Mouse (Mus musculus): ENCODE measurements around the gene Prokr1. TPM values are rescaled to one million over a fixed set of nuclear protein-coding genes. Genes with fewer than 3 reads are reported as not detected.
"Not testable (repeated sequence)": the region's sequence is repeated elsewhere in the genome, so short reads cannot be mapped to it uniquely, and the experiment has no call there.

Gene Prokr1
- polyA plus RNA-seq (2012; rRNA removed): 2.9 TPM in 2 replicates
- polyA plus RNA-seq (2014; fragmentation: Nextera tagmentation; extraction: Ambion mirVana): 4.6 and 4.9 TPM in 2 replicates

DNA sequence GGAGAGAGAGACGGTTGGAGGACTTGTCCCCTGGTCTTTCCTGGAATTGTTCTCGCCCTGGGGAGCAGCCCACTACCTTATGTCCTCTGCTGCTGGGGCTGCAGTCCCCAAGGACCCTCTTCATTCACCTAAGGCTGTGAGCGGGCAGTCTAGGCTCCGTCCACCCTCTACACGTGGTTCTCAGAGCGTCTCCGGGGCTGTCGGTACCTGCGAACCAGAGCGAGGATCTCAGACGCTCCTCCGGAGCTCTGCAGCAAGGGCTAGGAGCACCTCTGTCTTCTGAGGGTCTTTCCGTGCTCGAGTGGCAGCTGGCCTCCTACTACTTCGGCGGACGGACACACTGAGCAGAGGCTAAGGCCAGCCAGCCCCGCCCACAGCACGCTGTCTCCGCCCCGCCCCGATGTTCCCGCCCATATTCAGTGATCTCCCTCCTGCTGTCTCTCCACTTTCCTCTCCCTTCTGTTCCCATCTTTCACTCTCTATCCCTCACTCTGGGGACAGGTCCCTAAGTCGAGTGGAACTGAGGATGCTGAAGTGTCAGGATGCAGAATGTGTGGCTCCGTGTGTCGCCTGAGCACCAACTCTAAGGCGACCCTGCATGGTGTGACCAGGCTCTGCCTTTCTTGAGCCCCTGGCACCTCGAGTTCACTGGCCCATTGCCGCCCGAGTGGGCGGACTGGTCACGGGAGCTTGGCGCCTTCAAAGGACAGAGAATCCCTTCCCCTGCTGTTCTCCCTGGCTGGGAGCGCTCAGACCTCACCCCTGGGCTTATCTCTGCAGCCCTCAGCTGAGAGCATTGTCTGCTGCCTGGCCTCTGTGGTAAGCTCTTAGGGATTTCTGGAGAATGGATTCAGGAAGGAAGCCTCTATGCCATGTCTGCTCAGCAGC lies at the start of gene Prokr1:
Prokr1 (minus strand) TSS at position 350 of the 888 bp plus-strand sequence.
- peak; percentile 92 for ATAC-seq (ENCODE audit: insufficient read depth)
- H3K9me3 ChIP-seq (ENCODE audit: control insufficient read depth, low read length): no peaks in the 10 kb centered on the region
- peak within 1 kb of the TSS; percentile 65 to 77 for H3K4me3 ChIP-seq (ENCODE audit: insufficient read depth in 1 of 2, low read depth in 2 of 2, low read length in 2 of 2)
- peak within 1 kb of the TSS; percentile 15 for H3K27ac ChIP-seq
- no peaks in the 10 kb centered on the region; the same call in 1 of the 2 replicates for H3K27me3 ChIP-seq (ENCODE audit: control insufficient read depth, insufficient read depth, low read length)
- peaks cover 25% of the 10 kb centered on the region in 2 experiments for H3K4me1 ChIP-seq (replicated peaks; ENCODE audit: control insufficient read depth in 2 of 2, insufficient read depth in 2 of 2, low read length in 1 of 2)
- H3K36me3 ChIP-seq (replicated peaks; ENCODE audit: control insufficient read depth, insufficient read depth, low read depth): no peaks in the 10 kb centered on the region; the same call in 1 of the 2 replicates
- peak within 1 kb of the TSS; percentile 77 for H3K9ac ChIP-seq (replicated peaks)
- peak within 1 kb of the TSS; percentile 76 for H3K4me2 ChIP-seq (ENCODE audit: low read depth)
- TF ChIP-seq CTCF (IDR thresholded peaks at IDR 0.05; ENCODE audit: low read depth) (no peak), EP300 (IDR thresholded peaks at IDR 0.05; ENCODE audit: low read depth) (no peak)
- WGBS (ENCODE audit: insufficient replicate concordance): under 1% methylated on average over 34 of the region's 34 CpGs
- peak; percentile 48 to 57 (median 53) for DNase-seq (ENCODE audit: low read depth in 3 of 3, low spot score in 3 of 3)

- DNase-seq (ENCODE audit: low read depth in 3 of 3, low spot score in 3 of 3) (no peak), ATAC-seq (ENCODE audit: insufficient read depth) (no peak)
- H3K27me3 ChIP-seq (ENCODE audit: control insufficient read depth, insufficient read depth, low read length): no peaks in the 10 kb centered on the region
- no peak overlapping the region for H3K4me2 ChIP-seq (ENCODE audit: low read depth)
- H3K27ac ChIP-seq: no peak overlapping the region
- no peak overlapping the region for H3K9ac ChIP-seq (replicated peaks)
- peaks cover 8% of the 10 kb centered on the region for H3K36me3 ChIP-seq (replicated peaks; ENCODE audit: control insufficient read depth, insufficient read depth, low read depth)
- 80% methylated on average over 11 of the region's 11 CpGs for WGBS (ENCODE audit: insufficient replicate concordance)
- TF ChIP-seq CTCF (IDR thresholded peaks at IDR 0.05; ENCODE audit: low read depth) (no peak), EP300 (IDR thresholded peaks at IDR 0.05; ENCODE audit: low read depth) (no peak)
- no peaks in the 10 kb centered on the region for H3K9me3 ChIP-seq (ENCODE audit: control insufficient read depth, low read length)
- H3K4me3 ChIP-seq (ENCODE audit: insufficient read depth in 1 of 2, low read depth in 2 of 2, low read length in 2 of 2): no peak overlapping the region
- H3K4me1 ChIP-seq (replicated peaks; ENCODE audit: control insufficient read depth in 2 of 2, insufficient read depth in 2 of 2, low read length in 1 of 2): no peaks in the 10 kb centered on the region
Measured at GRCm38 (mm10) chr6:87638134-87638660, 47.7 kb upstream of the Prokr1 start.

DNA sequence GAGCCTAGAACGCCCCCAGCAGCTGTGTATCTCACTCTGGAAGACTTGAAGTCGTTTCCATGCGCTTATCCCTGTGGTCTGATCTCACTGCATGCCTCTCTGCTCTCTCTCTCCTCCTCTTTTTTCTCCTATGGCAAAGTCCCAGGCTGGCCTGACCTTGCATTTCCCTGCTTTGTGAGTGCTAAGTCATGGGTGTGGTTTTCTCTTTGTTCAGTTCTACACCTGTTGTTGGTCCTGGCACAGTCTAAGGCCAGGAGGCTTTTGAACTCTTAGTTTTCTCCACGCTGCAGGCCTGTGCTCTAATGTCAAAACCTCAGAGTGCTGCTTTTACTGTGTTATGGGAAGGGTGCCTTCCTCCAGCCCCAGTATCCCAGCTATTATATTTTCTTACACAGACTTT lies 41.6 kb upstream of the Prokr1 start:
- no peaks in the 10 kb centered on the region for H3K27me3 ChIP-seq (ENCODE audit: control insufficient read depth, insufficient read depth, low read length)
- H3K36me3 ChIP-seq (replicated peaks; ENCODE audit: control insufficient read depth, insufficient read depth, low read depth): peaks cover 2% of the 10 kb centered on the region
- TF ChIP-seq EP300 (IDR thresholded peaks at IDR 0.05; ENCODE audit: low read depth) (no peak), CTCF (IDR thresholded peaks at IDR 0.05; ENCODE audit: low read depth) (no peak)
- WGBS (ENCODE audit: insufficient replicate concordance): 84% methylated on average over 4 of the region's 4 CpGs
- H3K27ac ChIP-seq: no peak overlapping the region
- ATAC-seq (ENCODE audit: insufficient read depth): no peak
- H3K4me1 ChIP-seq (replicated peaks; ENCODE audit: control insufficient read depth in 2 of 2, insufficient read depth in 2 of 2, low read length in 1 of 2): no peaks in the 10 kb centered on the region
- no peak for DNase-seq (ENCODE audit: low read depth in 3 of 3, low spot score in 3 of 3)
- no peaks in the 10 kb centered on the region for H3K9me3 ChIP-seq (ENCODE audit: control insufficient read depth, low read length)
- no peak overlapping the region for H3K4me2 ChIP-seq (ENCODE audit: low read depth)
- no peak overlapping the region for H3K4me3 ChIP-seq (ENCODE audit: insufficient read depth in 1 of 2, low read depth in 2 of 2, low read length in 2 of 2)
- H3K9ac ChIP-seq (replicated peaks): no peak overlapping the region

DNA sequence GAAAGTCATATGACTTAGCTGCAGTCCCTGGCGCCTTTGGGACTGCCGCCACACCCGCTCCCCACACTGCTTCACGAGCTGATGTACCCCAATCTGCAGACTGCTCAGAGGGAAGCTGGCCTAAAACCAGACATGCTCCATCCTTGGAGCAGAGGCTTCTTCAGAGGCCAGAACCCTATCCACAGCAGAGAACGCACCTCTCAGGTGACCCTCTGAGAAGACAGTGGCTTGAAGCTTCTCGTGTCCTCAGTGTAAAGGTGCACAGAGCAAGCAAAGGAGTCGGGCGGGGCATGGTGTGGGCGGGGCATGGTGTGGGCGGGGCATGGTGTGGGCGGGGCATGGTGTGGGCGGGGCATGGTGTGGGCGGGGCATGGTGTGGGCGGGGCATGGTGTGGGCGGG lies 38.4 kb upstream of the Prokr1 start:
- H3K4me2 ChIP-seq (ENCODE audit: low read depth); H3K4me3 ChIP-seq (ENCODE audit: insufficient read depth in 1 of 2, low read depth in 2 of 2, low read length in 2 of 2); H3K36me3 ChIP-seq (replicated peaks; ENCODE audit: control insufficient read depth, insufficient read depth, low read depth); H3K9ac ChIP-seq (replicated peaks); DNase-seq (ENCODE audit: low read depth in 3 of 3, low spot score in 3 of 3); H3K9me3 ChIP-seq (ENCODE audit: control insufficient read depth, low read length); H3K27me3 ChIP-seq (ENCODE audit: control insufficient read depth, insufficient read depth, low read length); H3K4me1 ChIP-seq (replicated peaks; ENCODE audit: control insufficient read depth in 2 of 2, insufficient read depth in 2 of 2, low read length in 1 of 2); ATAC-seq (ENCODE audit: insufficient read depth); H3K27ac ChIP-seq: not testable (repeated sequence)
- WGBS (ENCODE audit: insufficient replicate concordance): 60% methylated on average over 15 of the region's 15 CpGs

GRCm38 (mm10) chr6:87623151-87623550 lies 32.6 kb upstream of the Prokr1 start:
- Histone ChIP-seq H3K4me2 (ENCODE audit: low read depth) (no peak overlapping the region), H3K27me3 (ENCODE audit: control insufficient read depth, insufficient read depth, low read length) (no peaks in the 10 kb centered on the region), H3K9me3 (ENCODE audit: control insufficient read depth, low read length) (no peaks in the 10 kb centered on the region), H3K9ac (replicated peaks) (no peak overlapping the region), H3K4me3 (ENCODE audit: insufficient read depth in 1 of 2, low read depth in 2 of 2, low read length in 2 of 2) (no peak overlapping the region), H3K36me3 (replicated peaks; ENCODE audit: control insufficient read depth, insufficient read depth, low read depth) (no peaks in the 10 kb centered on the region), H3K4me1 (replicated peaks; ENCODE audit: control insufficient read depth in 2 of 2, insufficient read depth in 2 of 2, low read length in 1 of 2) (no peaks in the 10 kb centered on the region), H3K27ac (no peak overlapping the region)
- DNase-seq (ENCODE audit: low read depth in 3 of 3, low spot score in 3 of 3) (no peak), ATAC-seq (ENCODE audit: insufficient read depth) (no peak)
- TF ChIP-seq EP300 (IDR thresholded peaks at IDR 0.05; ENCODE audit: low read depth) (no peak), CTCF (IDR thresholded peaks at IDR 0.05; ENCODE audit: low read depth) (no peak)
- 68% methylated on average over 3 of the region's 3 CpGs for WGBS (ENCODE audit: insufficient replicate concordance)

Data from liver, embryonic 14.5 days (tissue).